Comparison of ENCODE assay signal across 8 mouse cellular contexts in genomic region chr5:142812976-142813721, GRCm38 (mm10). TPM values are rescaled to one million over a fixed set of nuclear protein-coding genes. Genes with fewer than 3 reads are reported as not detected.
A peak's percentile ranks its signal among the peaks of the same experiment; 100 is the strongest.
DNase-seq lines count a peak whose midpoint lies in the region; ATAC-seq and TF ChIP-seq lines count a peak whose summit lies in the region.

No protein-coding gene starts in this region.

- peak overlapping the region; percentile 91 for H3K4me2 ChIP-seq in hindbrain, postnatal 0 days (ENCODE audit: low read depth, low read length)
- peak overlapping the region; percentile 71 for H3K4me2 ChIP-seq in liver, embryonic 14.5 days (ENCODE audit: low read depth)
- H3K4me2 ChIP-seq in neural tube, embryonic 13.5 days = peak overlapping the region; percentile 99

- peak overlapping the region; percentile 100 for H3K27ac ChIP-seq in hindbrain, postnatal 0 days
- no peak overlapping the region for H3K27ac ChIP-seq in liver, embryonic 14.5 days
- peak overlapping the region; percentile 100 for H3K27ac ChIP-seq in neural tube, embryonic 13.5 days (replicated peaks)

- no peak for TF ChIP-seq CTCF in hindbrain, postnatal 0 days (IDR thresholded peaks at IDR 0.05; ENCODE audit: low read depth)
- TF ChIP-seq CTCF in liver, embryonic 14.5 days (IDR thresholded peaks at IDR 0.05; ENCODE audit: low read depth) = no peak

- no peaks in the 10 kb centered on the region for H3K36me3 ChIP-seq in hindbrain, postnatal 0 days (ENCODE audit: insufficient read depth, low read length)
- no peaks in the 10 kb centered on the region for H3K36me3 ChIP-seq in liver, embryonic 14.5 days (replicated peaks; ENCODE audit: control insufficient read depth, insufficient read depth, low read depth)
- H3K36me3 ChIP-seq in neural tube, embryonic 13.5 days = peaks cover 30% of the 10 kb centered on the region

- WGBS in hindbrain, postnatal 0 days = 1% methylated on average over 18 of the region's 18 CpGs
- WGBS in liver, embryonic 14.5 days (ENCODE audit: insufficient replicate concordance) = 29% methylated on average over 18 of the region's 18 CpGs
- 3% methylated on average over 18 of the region's 18 CpGs for WGBS in neural tube, embryonic 13.5 days

- peak; percentile 32 to 45 for DNase-seq in frontal cortex, postnatal 36 days (ENCODE audit: low spot score in 2 of 2)
- no peak for DNase-seq in frontal cortex, postnatal 25 days (ENCODE audit: low spot score in 2 of 2)
- peak; percentile 62 for DNase-seq in cerebellum, adult 9-11 months
- peak; percentile 50 for DNase-seq in gastrocnemius, postnatal 10 days
- DNase-seq in hindbrain, postnatal 0 days (ENCODE audit: low spot score) = peak; percentile 62
- DNase-seq in liver, embryonic 14.5 days (ENCODE audit: low read depth in 3 of 3, low spot score in 3 of 3) = no peak

- no peaks in the 10 kb centered on the region for H3K27me3 ChIP-seq in hindbrain, postnatal 0 days (ENCODE audit: insufficient read depth, low read length)
- H3K27me3 ChIP-seq in liver, embryonic 14.5 days (ENCODE audit: control insufficient read depth, insufficient read depth, low read length) = peaks cover 74% of the 10 kb centered on the region
- no peaks in the 10 kb centered on the region for H3K27me3 ChIP-seq in neural tube, embryonic 13.5 days

- H3K9me3 ChIP-seq in hindbrain, postnatal 0 days (ENCODE audit: low read length) = no peaks in the 10 kb centered on the region
- H3K9me3 ChIP-seq in liver, embryonic 14.5 days (ENCODE audit: control insufficient read depth, low read length) = no peaks in the 10 kb centered on the region
- H3K9me3 ChIP-seq in neural tube, embryonic 13.5 days = no peaks in the 10 kb centered on the region

- peak overlapping the region; percentile 98 for H3K4me3 ChIP-seq in hindbrain, postnatal 0 days (ENCODE audit: low read length)
- H3K4me3 ChIP-seq in liver, embryonic 14.5 days (ENCODE audit: insufficient read depth in 1 of 2, low read depth in 2 of 2, low read length in 2 of 2) = peak overlapping the region; percentile 12 to 67; a peak in 3 of 4 replicates
- peak overlapping the region; percentile 97 for H3K4me3 ChIP-seq in neural tube, embryonic 13.5 days

- no peak for TF ChIP-seq EP300 in liver, embryonic 14.5 days (IDR thresholded peaks at IDR 0.05; ENCODE audit: low read depth)

- no peak for ATAC-seq in hindbrain, postnatal 0 days
- no peak for ATAC-seq in liver, embryonic 14.5 days (ENCODE audit: insufficient read depth)
- no peak for ATAC-seq in neural tube, embryonic 13.5 days (ENCODE audit: low read depth)
- no peak for ATAC-seq in erythroblast, adult 5-6 weeks (replicated peaks; ENCODE audit: low FRiP score, poor library complexity, severe bottlenecking)

- peak overlapping the region; percentile 100 for H3K9ac ChIP-seq in hindbrain, postnatal 0 days (replicated peaks; ENCODE audit: low read length)
- no peak overlapping the region for H3K9ac ChIP-seq in liver, embryonic 14.5 days (replicated peaks)
- peak overlapping the region; percentile 99 for H3K9ac ChIP-seq in neural tube, embryonic 13.5 days

- H3K4me1 ChIP-seq in hindbrain, postnatal 0 days (ENCODE audit: insufficient read depth, low read length) = peaks cover 23% of the 10 kb centered on the region
- peaks cover 0 to 15% of the 10 kb centered on the region in 2 experiments; a peak in 3 of 4 replicates for H3K4me1 ChIP-seq in liver, embryonic 14.5 days (replicated peaks; ENCODE audit: control insufficient read depth in 2 of 2, insufficient read depth in 2 of 2, low read length in 1 of 2)
- H3K4me1 ChIP-seq in neural tube, embryonic 13.5 days (replicated peaks) = peaks cover 46% of the 10 kb centered on the region

RNA-seq across cellular contexts. Expression of gene Tnrc18, which starts 4.3 kb away (rescaled TPM):
- 10 to 100 TPM; 44.8 to 64.7 TPM for total RNA-seq in gastrocnemius, postnatal 10 days (2021)
- total RNA-seq in hindbrain, postnatal 0 days (2014; rRNA removed) = 134 and 137 TPM in 2 replicates
- 17.0 and 19.9 TPM in 2 replicates for polyA plus RNA-seq in hindbrain, postnatal 0 days (2015; fragmentation: Nextera tagmentation; extraction: Ambion mirVana)
- 2.3 and 2.8 TPM in 2 replicates for polyA plus RNA-seq in liver, embryonic 14.5 days (2012; rRNA removed)
- polyA plus RNA-seq in liver, embryonic 14.5 days (2014; fragmentation: Nextera tagmentation; extraction: Ambion mirVana) = 2.9 and 3.4 TPM in 2 replicates
- polyA plus RNA-seq in neural tube, embryonic 13.5 days (2015; fragmentation: Nextera tagmentation; extraction: Ambion mirVana) = 30.3 and 31.1 TPM in 2 replicates
- total RNA-seq in erythroblast, adult 5-6 weeks (2015; ENCODE audit: low replicate concordance) = 5.4 and 7.9 TPM in 2 replicates
- 5.0 and 6.0 TPM in 2 replicates for total RNA-seq in erythroblast, adult 5-6 weeks (2017; ENCODE audit: low replicate concordance)

Comparison
In these comparisons a context has a peak if more than half of its experiments do, and no peak if none do; other contexts are left out.
1. DNase-seq: peak in frontal cortex, postnatal 36 days (2 of 2), cerebellum, adult 9-11 months (single experiment), gastrocnemius, postnatal 10 days (single experiment) and hindbrain, postnatal 0 days (single experiment); none in frontal cortex, postnatal 25 days (0 of 2) and liver, embryonic 14.5 days (0 of 3).
2. H3K4me3 ChIP-seq: peak in every context shown above with its lines; median percentile 98 in hindbrain, postnatal 0 days; 97 in neural tube, embryonic 13.5 days; 40 in liver, embryonic 14.5 days.
3. RNA of gene Tnrc18, which starts 4.3 kb away (total RNA-seq): 134 to 137 TPM in hindbrain, postnatal 0 days and 44.8 to 64.7 TPM in gastrocnemius, postnatal 10 days; 5.0 to 7.9 TPM in erythroblast, adult 5-6 weeks; every median in the first group is over 4 times any median in the second.
4. Peak in every context shown above with its lines, with median percentiles within 50 percentile points of each other: H3K4me2 ChIP-seq.